Mouse (Mus musculus) layer of hippocampus, postnatal 36 days (tissue): ENCODE results near the gene Srsf3. TPM values are rescaled to one million over a fixed set of nuclear protein-coding genes. Genes with fewer than 3 reads are reported as not detected.
"Not testable (repeated sequence)": the region's sequence is repeated elsewhere in the genome, so short reads cannot be mapped to it uniquely, and the experiment has no call there.

Source experiments
- DNase-seq, 2 experiments: peaks; one replicate each; pipeline ENCODE4 v3.0.0; 2022
- total RNA-seq, 2 experiments: library from RNA; stranded (reverse); gene quantifications; 2 replicates each; pipeline ENCODE4 v1.2.3; 2021

Srsf3 gene
- total RNA-seq, 2 experiments from 2014 or later: 141 to 147 TPM

- DNase-seq: no peak
Observed at GRCm38 (mm10) chr17:29065971-29066370, 33.5 kb downstream of the Srsf3 start.

- DNase-seq: not testable (repeated sequence)
Observed at GRCm38 (mm10) chr17:29067416-29067815, 35.0 kb downstream of the Srsf3 start.

DNA sequence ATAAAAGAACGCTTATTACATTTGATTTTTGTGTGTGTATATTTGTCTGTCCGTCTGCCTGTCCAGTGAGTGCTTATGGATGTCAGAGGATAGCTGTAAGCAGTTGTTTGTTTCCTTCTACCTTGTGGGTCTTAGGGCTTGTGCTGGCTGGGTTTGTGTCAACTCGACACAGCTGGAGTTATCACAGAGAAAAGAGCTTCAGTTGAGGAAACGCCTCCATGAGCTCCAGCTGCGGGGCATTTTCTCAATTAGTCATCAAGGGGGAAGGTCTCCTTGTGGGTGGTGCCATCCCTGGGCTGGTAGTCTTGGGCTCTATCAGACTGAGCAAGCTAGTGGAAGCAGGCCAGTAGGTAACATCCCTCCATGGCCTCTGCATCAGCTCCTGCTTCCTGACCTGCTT is 35.4 kb downstream of the Srsf3 start:
- no peak for DNase-seq

- DNase-seq: no peak
Observed at GRCm38 (mm10) chr17:29069063-29069462, 36.6 kb downstream of the Srsf3 start.

DNA sequence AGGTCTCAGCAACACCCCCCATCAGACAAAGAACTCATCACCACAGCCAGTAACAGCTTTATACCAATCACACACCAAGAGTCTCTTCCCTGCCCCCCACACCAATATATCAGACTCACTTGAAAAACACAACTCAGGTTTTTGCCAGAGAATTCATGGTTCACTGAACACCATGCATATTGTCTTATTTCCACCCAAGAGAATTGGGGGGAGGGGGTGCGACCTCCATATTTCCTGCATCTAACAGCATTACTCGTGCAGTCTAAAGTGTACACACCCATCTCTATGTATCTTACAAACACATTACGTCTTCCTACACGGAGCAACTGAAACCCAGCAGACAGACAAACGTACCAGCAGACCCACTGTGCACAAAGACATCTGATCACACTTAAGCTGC is 39.4 kb downstream of the Srsf3 start:
- DNase-seq: no peak

- no peak for DNase-seq
Observed at GRCm38 (mm10) chr17:29072701-29073307, 40.4 kb downstream of the Srsf3 start.

GRCm38 (mm10) chr17:29073313-29073712 is 40.9 kb downstream of the Srsf3 start:
- DNase-seq: no peak

- DNase-seq: no peak
Observed at GRCm38 (mm10) chr17:29074085-29074484, 41.7 kb downstream of the Srsf3 start.

DNA sequence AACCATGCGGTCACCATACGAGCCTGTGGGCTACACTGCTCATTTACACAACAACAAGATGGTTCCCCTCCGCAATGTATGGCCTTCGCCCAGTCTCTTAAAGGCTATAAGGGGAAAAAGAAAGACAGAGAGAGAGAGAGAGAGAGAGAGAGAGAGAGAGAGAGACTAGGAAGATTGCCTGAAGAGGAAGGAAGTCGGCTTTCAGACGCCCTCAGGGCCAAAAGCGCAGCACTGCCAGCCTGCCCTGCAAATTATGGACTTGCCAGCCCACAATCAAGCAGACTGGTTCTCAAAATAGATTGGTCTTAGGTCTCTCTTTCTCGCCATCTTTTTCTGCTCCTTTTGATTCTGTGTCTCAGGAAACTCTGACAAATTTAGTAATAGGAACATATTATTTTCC is 43.8 kb downstream of the Srsf3 start:
- no peak for DNase-seq

DNA sequence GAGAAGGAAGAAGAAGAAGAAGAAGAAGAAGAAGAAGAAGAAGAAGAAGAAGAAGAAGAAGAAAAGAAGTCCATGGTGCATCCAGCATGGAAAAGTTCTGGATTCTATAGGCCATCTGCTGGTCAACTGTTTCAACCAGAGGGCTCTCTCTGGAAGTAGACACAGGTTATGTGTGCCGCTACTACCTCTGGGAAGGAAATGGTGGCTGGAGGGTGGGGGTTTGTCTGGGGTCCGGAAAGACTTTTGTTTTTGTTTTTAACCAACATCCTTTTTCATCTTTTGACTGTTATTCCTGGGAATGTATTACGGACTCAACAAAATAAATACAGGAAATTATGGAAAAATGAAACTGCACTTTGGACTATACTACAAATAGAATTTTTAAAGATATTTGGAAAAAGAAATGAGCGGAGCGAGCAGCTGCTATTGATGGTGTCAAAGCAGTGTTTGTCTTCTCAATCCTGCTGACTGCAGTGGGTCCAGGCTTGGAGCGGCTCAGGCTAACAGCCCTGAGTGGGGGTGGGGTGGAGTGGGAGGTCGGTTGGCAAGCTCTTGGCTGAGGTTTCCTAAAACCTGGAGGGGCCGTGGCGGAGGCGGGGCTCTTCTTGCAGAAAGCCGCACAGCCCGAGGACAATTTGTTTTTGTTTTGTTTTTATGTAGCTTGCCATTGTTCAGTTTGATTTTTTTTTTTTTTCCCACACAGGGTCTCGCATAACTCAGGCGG is 45.5 kb downstream of the Srsf3 start:
- peak; percentile 53 to 67 for DNase-seq

- peak; percentile 30 to 46 for DNase-seq
Observed at GRCm38 (mm10) chr17:29078519-29079383, 46.3 kb downstream of the Srsf3 start.

DNA sequence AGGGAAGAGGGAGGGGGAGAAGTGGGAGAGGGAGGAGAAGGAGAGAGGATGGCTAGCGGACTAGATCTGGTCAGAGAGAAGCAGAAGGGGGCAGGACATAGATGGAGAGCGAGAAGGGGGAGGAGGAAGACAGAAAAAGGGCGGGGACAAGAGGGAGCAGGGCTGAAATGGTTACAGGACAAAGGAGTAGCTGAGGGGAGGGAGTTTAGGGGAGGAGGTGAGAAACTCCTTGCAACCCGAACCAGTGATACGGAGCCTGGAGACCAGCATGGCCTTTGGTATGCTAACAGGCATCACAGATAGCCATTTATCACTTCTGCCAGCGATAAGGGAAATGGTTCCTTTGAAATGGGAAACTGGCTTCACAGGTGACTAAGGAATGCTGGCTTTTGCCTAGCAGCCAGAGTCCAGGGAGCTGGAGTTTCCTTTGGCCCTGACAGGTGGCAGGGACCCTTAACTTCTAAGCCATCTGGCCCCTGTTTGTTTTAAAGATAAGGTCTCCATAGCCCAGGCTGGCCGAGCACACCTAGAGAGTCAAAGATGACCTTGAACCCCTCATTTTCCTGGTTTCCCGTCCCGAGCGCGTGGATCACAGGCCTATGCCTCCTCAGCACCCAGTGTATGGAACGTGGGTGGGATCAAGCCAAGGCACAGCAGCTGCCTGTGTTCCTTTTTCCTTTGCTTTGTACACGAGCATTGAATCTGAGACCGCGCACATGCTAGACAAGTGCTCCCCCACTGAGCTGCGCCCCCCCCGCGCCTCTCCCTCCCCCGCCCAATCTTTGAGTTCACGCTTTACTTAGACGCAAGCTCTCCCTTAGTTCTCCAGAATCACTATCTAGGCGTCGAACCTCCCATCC is 48.6 kb downstream of the Srsf3 start:
- DNase-seq: no peak

- no peak for DNase-seq
Observed at GRCm38 (mm10) chr17:29081618-29082381, 49.4 kb downstream of the Srsf3 start.

- DNase-seq: no peak
Observed at GRCm38 (mm10) chr17:29083586-29083985, 51.2 kb downstream of the Srsf3 start.

- no peak for DNase-seq
Observed at GRCm38 (mm10) chr17:29084656-29085055, 52.2 kb downstream of the Srsf3 start.

DNA sequence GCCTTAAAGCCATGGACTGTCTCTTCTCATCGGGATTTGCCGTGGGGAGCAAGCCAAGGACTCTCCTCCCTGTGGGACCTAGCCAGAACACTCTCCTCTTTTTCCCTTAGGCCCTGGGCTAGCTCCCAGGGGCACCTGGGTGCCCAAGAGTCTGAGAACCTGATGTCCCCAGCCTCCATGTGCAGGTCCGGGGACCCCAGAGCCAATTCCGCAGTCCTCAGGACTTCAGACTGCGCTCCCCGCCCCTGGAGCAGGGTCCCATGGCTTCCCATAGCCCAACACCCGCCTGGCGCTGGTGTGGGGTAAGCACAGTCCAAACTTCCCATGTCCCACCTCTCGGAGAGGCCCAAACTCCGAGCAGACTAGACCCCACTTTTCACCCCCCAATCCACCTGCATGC is 52.8 kb downstream of the Srsf3 start:
- DNase-seq: no peak

GRCm38 (mm10) chr17:29086916-29087315 is 54.5 kb downstream of the Srsf3 start:
- DNase-seq: no peak

GRCm38 (mm10) chr17:29090776-29091175 is 58.3 kb downstream of the Srsf3 start, which contains the start of gene Cdkn1a:
TSS of gene Cdkn1a (plus strand) at chr17:29090976.
- no peak for DNase-seq

- DNase-seq: no peak
Observed at GRCm38 (mm10) chr17:29091348-29091944, 59.0 kb downstream of the Srsf3 start.

- no peak for DNase-seq
Observed at GRCm38 (mm10) chr17:29092497-29092896, 60.1 kb downstream of the Srsf3 start.
